In the genomic region with DNA sequence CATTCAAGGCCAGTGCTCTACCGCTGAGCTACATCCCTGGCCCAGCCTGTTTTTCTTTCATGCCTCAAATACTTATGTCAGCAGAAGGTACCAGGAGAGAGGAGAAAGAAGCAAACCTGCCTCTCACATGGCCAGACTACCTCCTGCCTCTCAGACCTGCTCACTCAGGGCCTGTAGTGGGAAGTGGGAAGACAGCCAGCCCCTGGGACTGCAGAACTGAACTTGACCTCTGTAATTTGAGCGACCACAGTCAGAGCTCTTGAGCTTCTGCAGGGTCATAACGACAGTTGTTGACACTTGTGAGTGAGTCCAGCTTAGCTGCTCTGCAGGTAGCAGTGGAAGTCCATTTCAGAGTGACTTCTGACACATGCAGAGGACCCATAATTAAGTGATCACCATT, we compare ENCODE assay signal across 16 mouse cellular contexts. TPM values are rescaled to one million over a fixed set of nuclear protein-coding genes. Genes with fewer than 3 reads are reported as not detected.
DNase-seq lines count a peak whose midpoint lies in the region; ATAC-seq and TF ChIP-seq lines count a peak whose summit lies in the region.
"Had no signal": no experiment of that assay in that cellular context is flagged by ENCODE, and none has a peak within 500 bp of the region (broad histone marks: within the 10 kb centered on the region; RNA-seq: fewer than 3 reads in every experiment).

No protein-coding gene starts in this region.

- H3K9me3 ChIP-seq in kidney, postnatal 0 days (replicated peaks; ENCODE audit: low read length) = no peaks in the 10 kb centered on the region
- no peaks in the 10 kb centered on the region for H3K9me3 ChIP-seq in forebrain, embryonic 16.5 days (ENCODE audit: control insufficient read depth, low read length)

- no peak overlapping the region for H3K4me2 ChIP-seq in kidney, postnatal 0 days (ENCODE audit: low read length)
- H3K4me2 ChIP-seq in forebrain, embryonic 16.5 days (ENCODE audit: low read length) = no peak overlapping the region

- H3K9ac ChIP-seq in kidney, postnatal 0 days (ENCODE audit: low read depth, low read length) = no peak overlapping the region
- no peak overlapping the region for H3K9ac ChIP-seq in forebrain, embryonic 16.5 days (replicated peaks; ENCODE audit: low read depth, low read length)

- H3K27me3 ChIP-seq in kidney, postnatal 0 days (ENCODE audit: insufficient read depth, low read length) = no peaks in the 10 kb centered on the region
- no peaks in the 10 kb centered on the region for H3K27me3 ChIP-seq in forebrain, embryonic 16.5 days (replicated peaks; ENCODE audit: control insufficient read depth, insufficient read depth, low read length)

- H3K4me3 ChIP-seq in layer of hippocampus, adult 2 months = no peak overlapping the region
- no peak overlapping the region for H3K4me3 ChIP-seq in kidney, postnatal 0 days (replicated peaks; ENCODE audit: low read depth, low read length)
- no peak overlapping the region for H3K4me3 ChIP-seq in forebrain, embryonic 16.5 days (replicated peaks; ENCODE audit: low read length)
- H3K4me3 ChIP-seq: heart, adult 2 months had no signal

- DNase-seq in layer of hippocampus, adult 2 months (ENCODE audit: low spot score in 2 of 2) = no peak
- DNase-seq in layer of hippocampus, adult 9-11 months = no peak
- DNase-seq in gastrocnemius, postnatal 25 days = peak; percentile 48
- peak; percentile 21 for DNase-seq in kidney, postnatal 0 days (ENCODE audit: low spot score)
- peak; percentile 66 for DNase-seq in lung, postnatal 36 days
- DNase-seq in retina, embryonic 14.5 days (ENCODE audit: low spot score) = no peak
- no peak for DNase-seq in left cerebral cortex, adult 18-20 months (ENCODE audit: low spot score in 2 of 2)
- DNase-seq: cerebellum, postnatal 10 days; liver had no signal

- no peaks in the 10 kb centered on the region for H3K4me1 ChIP-seq in kidney, postnatal 0 days (replicated peaks; ENCODE audit: insufficient read depth, low read length)
- no peaks in the 10 kb centered on the region for H3K4me1 ChIP-seq in forebrain, embryonic 16.5 days (replicated peaks; ENCODE audit: control insufficient read depth, insufficient read depth, low read length)

- peak overlapping the region; percentile 68 for H3K27ac ChIP-seq in layer of hippocampus, adult 2 months
- no peak overlapping the region for H3K27ac ChIP-seq in kidney, postnatal 0 days
- H3K27ac ChIP-seq in forebrain, embryonic 16.5 days (ENCODE audit: low read length) = no peak overlapping the region
- H3K27ac ChIP-seq: heart, adult 2 months; macrophage had no signal

- WGBS in kidney, postnatal 0 days = 34% methylated on average over 3 of the region's 3 CpGs
- WGBS in forebrain, embryonic 16.5 days = 70% methylated on average over 3 of the region's 3 CpGs

- no peak for ATAC-seq in kidney, postnatal 0 days (replicated peaks; ENCODE audit: low FRiP score, low read depth)
- ATAC-seq in forebrain, embryonic 16.5 days = no peak
- ATAC-seq: forebrain, embryonic 14.5 days; intestine, postnatal 0 days had no signal

- H3K36me3 ChIP-seq in kidney, postnatal 0 days (ENCODE audit: insufficient read depth, low read length) = no peaks in the 10 kb centered on the region
- H3K36me3 ChIP-seq in forebrain, embryonic 16.5 days (ENCODE audit: control insufficient read depth, insufficient read depth) = no peaks in the 10 kb centered on the region

- no peak for TF ChIP-seq CTCF in layer of hippocampus, adult 2 months (conservative IDR thresholded peaks at IDR 0.05)
- TF ChIP-seq CTCF in kidney, postnatal 0 days (IDR thresholded peaks at IDR 0.05; ENCODE audit: low read depth) = no peak

RNA-seq across cellular contexts. Expression of gene Lgals12, which starts 15.0 kb away (rescaled TPM):
- total RNA-seq in layer of hippocampus, adult 2 months (2021) = under 1 TPM; 0.13 to 0.17 TPM
- total RNA-seq in gastrocnemius, postnatal 25 days (2021) = 1 to 10 TPM in 1 of 2 experiments, under 1 TPM in 1; 0.20 to 6.1 TPM
- polyA plus RNA-seq in kidney, postnatal 0 days (2015; fragmentation: Nextera tagmentation; extraction: Ambion mirVana) = 1.6 and 1.8 TPM in 2 replicates
- 0.16 TPM in 1 of 2 replicates, not detected in the other for polyA plus RNA-seq in forebrain, embryonic 16.5 days (2015; fragmentation: Nextera tagmentation; extraction: Ambion mirVana)
- total RNA-seq in left cerebral cortex, adult 18-20 months (2021) = under 1 TPM; 0.77 to 0.91 TPM
- total RNA-seq: monocyte, adult 5-6 weeks had no signal
- polyA plus RNA-seq: macrophage had no signal

RNA-seq across cellular contexts. Expression of gene Hrasls5, which starts 20.3 kb away (rescaled TPM):
- total RNA-seq in layer of hippocampus, adult 2 months (2021) = not detected
- not detected for total RNA-seq in gastrocnemius, postnatal 25 days (2021)
- polyA plus RNA-seq in kidney, postnatal 0 days (2015; fragmentation: Nextera tagmentation; extraction: Ambion mirVana) = 0.28 and 0.36 TPM in 2 replicates
- polyA plus RNA-seq in forebrain, embryonic 16.5 days (2015; fragmentation: Nextera tagmentation; extraction: Ambion mirVana) = not detected in 2 replicates
- total RNA-seq in left cerebral cortex, adult 18-20 months (2021) = not detected
- total RNA-seq: heart, adult 2 months had no signal
- polyA plus RNA-seq: forebrain, embryonic 14.5 days; intestine, postnatal 0 days; macrophage; small intestine, adult 2 months had no signal

RNA-seq across cellular contexts. Expression of gene Pla2g16, which starts 34.8 kb away (rescaled TPM):
- 10 to 100 TPM; 29.8 to 34.2 TPM for total RNA-seq in layer of hippocampus, adult 2 months (2021)
- 100 to 1,000 TPM in 1 of 2 experiments, 10 to 100 TPM in 1; 97.5 to 101 TPM for total RNA-seq in gastrocnemius, postnatal 25 days (2021)
- 20.5 and 20.6 TPM in 2 replicates for polyA plus RNA-seq in kidney, postnatal 0 days (2015; fragmentation: Nextera tagmentation; extraction: Ambion mirVana)
- 3.3 and 4.5 TPM in 2 replicates for polyA plus RNA-seq in forebrain, embryonic 16.5 days (2015; fragmentation: Nextera tagmentation; extraction: Ambion mirVana)
- total RNA-seq in left cerebral cortex, adult 18-20 months (2021) = 10 to 100 TPM; 33.2 to 40.7 TPM

Comparison
In these comparisons a context has a peak if more than half of its experiments do, and no peak if none do; other contexts are left out.
1. DNase-seq: peak in gastrocnemius, postnatal 25 days (single experiment), kidney, postnatal 0 days (single experiment) and lung, postnatal 36 days (single experiment); none in layer of hippocampus, adult 2 months (0 of 2), layer of hippocampus, adult 9-11 months (single experiment), retina, embryonic 14.5 days (single experiment) and left cerebral cortex, adult 18-20 months (0 of 2).